Mouse (Mus musculus): Measurements from ENCODE around the gene Zfr2. TPM values are rescaled to one million over a fixed set of nuclear protein-coding genes. Genes with fewer than 3 reads are reported as not detected.

The Zfr2 gene
- polyA plus RNA-seq, 1 experiment from 2014 or later, result 5.0 TPM

GRCm38 (mm10) chr10:81272356-81272755, 39.4 kb downstream of the Zfr2 start:
- Histone ChIP-seq H3K4me3 (ENCODE audit: low read length) (no peak overlapping the region), H3K4me2 (ENCODE audit: low read depth, low read length) (no peak overlapping the region), H3K9me3 (ENCODE audit: control insufficient read depth, low read length) (no peaks in the 10 kb centered on the region), H3K36me3 (ENCODE audit: control insufficient read depth, insufficient read depth, low read length) (peaks cover 39% of the 10 kb centered on the region), H3K27ac (ENCODE audit: low read length) (no peak overlapping the region), H3K4me1 (replicated peaks; ENCODE audit: control insufficient read depth, insufficient read depth, low read length) (peaks cover 11% of the 10 kb centered on the region), H3K27me3 (ENCODE audit: control insufficient read depth, insufficient read depth, low read depth, low read length) (no peaks in the 10 kb centered on the region), H3K9ac (ENCODE audit: low read length) (no peak overlapping the region)
- 92% methylated on average over 21 of the region's 21 CpGs for WGBS
- ATAC-seq (ENCODE audit: low read depth), result no peak

GRCm38 (mm10) chr10:81273842-81274241, 40.9 kb downstream of the Zfr2 start:
- H3K9ac ChIP-seq (ENCODE audit: low read length), result no peak overlapping the region
- no peak overlapping the region for H3K4me3 ChIP-seq (ENCODE audit: low read length)
- H3K27ac ChIP-seq (ENCODE audit: low read length), result no peak overlapping the region
- no peak overlapping the region for H3K4me2 ChIP-seq (ENCODE audit: low read depth, low read length)
- WGBS, result 92% methylated on average over 19 of the region's 19 CpGs
- no peak for ATAC-seq (ENCODE audit: low read depth)
- peaks cover 39% of the 10 kb centered on the region for H3K36me3 ChIP-seq (ENCODE audit: control insufficient read depth, insufficient read depth, low read length)
- no peaks in the 10 kb centered on the region for H3K27me3 ChIP-seq (ENCODE audit: control insufficient read depth, insufficient read depth, low read depth, low read length)
- H3K9me3 ChIP-seq (ENCODE audit: control insufficient read depth, low read length), result no peaks in the 10 kb centered on the region
- peaks cover 7% of the 10 kb centered on the region for H3K4me1 ChIP-seq (replicated peaks; ENCODE audit: control insufficient read depth, insufficient read depth, low read length)

GRCm38 (mm10) chr10:81277676-81278075, 44.7 kb downstream of the Zfr2 start:
- H3K27me3 ChIP-seq (ENCODE audit: control insufficient read depth, insufficient read depth, low read depth, low read length), result peaks cover 7% of the 10 kb centered on the region; the same call in 1 of the 2 replicates
- H3K4me2 ChIP-seq (ENCODE audit: low read depth, low read length), result no peak overlapping the region
- H3K9ac ChIP-seq (ENCODE audit: low read length), result no peak overlapping the region
- H3K4me3 ChIP-seq (ENCODE audit: low read length), result no peak overlapping the region
- H3K9me3 ChIP-seq (ENCODE audit: control insufficient read depth, low read length), result no peaks in the 10 kb centered on the region
- H3K4me1 ChIP-seq (replicated peaks; ENCODE audit: control insufficient read depth, insufficient read depth, low read length), result peaks cover 4% of the 10 kb centered on the region; the same call in 1 of the 2 replicates
- WGBS, result 72% methylated on average over 22 of the region's 22 CpGs
- peaks cover 21% of the 10 kb centered on the region for H3K36me3 ChIP-seq (ENCODE audit: control insufficient read depth, insufficient read depth, low read length)
- no peak overlapping the region for H3K27ac ChIP-seq (ENCODE audit: low read length)
- no peak for ATAC-seq (ENCODE audit: low read depth)

GRCm38 (mm10) chr10:81279496-81279895, 46.5 kb downstream of the Zfr2 start:
- Histone ChIP-seq H3K36me3 (ENCODE audit: control insufficient read depth, insufficient read depth, low read length) (peaks cover 6% of the 10 kb centered on the region), H3K4me3 (ENCODE audit: low read length) (no peak overlapping the region), H3K27ac (ENCODE audit: low read length) (no peak overlapping the region), H3K27me3 (ENCODE audit: control insufficient read depth, insufficient read depth, low read depth, low read length) (peaks cover 22% of the 10 kb centered on the region), H3K4me1 (replicated peaks; ENCODE audit: control insufficient read depth, insufficient read depth, low read length) (peaks cover 4% of the 10 kb centered on the region; the same call in 1 of the 2 replicates), H3K9me3 (ENCODE audit: control insufficient read depth, low read length) (no peaks in the 10 kb centered on the region), H3K4me2 (ENCODE audit: low read depth, low read length) (no peak overlapping the region), H3K9ac (ENCODE audit: low read length) (peak overlapping the region; percentile 21; the same call in 1 of the 2 replicates)
- WGBS, result 32% methylated on average over 10 of the region's 10 CpGs
- ATAC-seq (ENCODE audit: low read depth), result peak; percentile 25; the same call in 1 of the 2 replicates

GRCm38 (mm10) chr10:81284189-81284588, 51.2 kb downstream of the Zfr2 start:
- H3K9me3 ChIP-seq (ENCODE audit: control insufficient read depth, low read length), result no peaks in the 10 kb centered on the region
- peaks cover 4% of the 10 kb centered on the region; the same call in 1 of the 2 replicates for H3K4me1 ChIP-seq (replicated peaks; ENCODE audit: control insufficient read depth, insufficient read depth, low read length)
- peak overlapping the region; percentile 78; the same call in 1 of the 2 replicates for H3K4me2 ChIP-seq (ENCODE audit: low read depth, low read length)
- no peak for ATAC-seq (ENCODE audit: low read depth)
- H3K4me3 ChIP-seq (ENCODE audit: low read length), result peak overlapping the region; percentile 58
- WGBS, result 31% methylated on average over 6 of the region's 6 CpGs
- H3K36me3 ChIP-seq (ENCODE audit: control insufficient read depth, insufficient read depth, low read length), result no peaks in the 10 kb centered on the region; the same call in 1 of the 2 replicates
- H3K27me3 ChIP-seq (ENCODE audit: control insufficient read depth, insufficient read depth, low read depth, low read length), result peaks cover 34% of the 10 kb centered on the region
- H3K9ac ChIP-seq (ENCODE audit: low read length), result peak overlapping the region; percentile 8; the same call in 1 of the 2 replicates
- H3K27ac ChIP-seq (ENCODE audit: low read length), result peak overlapping the region; percentile 56

GRCm38 (mm10) chr10:81284719-81285118, 51.8 kb downstream of the Zfr2 start:
- ATAC-seq (ENCODE audit: low read depth), result peak; percentile 62
- H3K4me3 ChIP-seq (ENCODE audit: low read length), result peak overlapping the region; percentile 58

GRCm38 (mm10) chr10:81285694-81286450, 52.9 kb downstream of the Zfr2 start:
- H3K4me2 ChIP-seq (ENCODE audit: low read depth, low read length), result peak overlapping the region; percentile 78
- peak overlapping the region; percentile 58 for H3K4me3 ChIP-seq (ENCODE audit: low read length)
- H3K27ac ChIP-seq (ENCODE audit: low read length), result peak overlapping the region; percentile 76
- WGBS, result under 1% methylated on average over 54 of the region's 54 CpGs
- ATAC-seq (ENCODE audit: low read depth), result peak; percentile 72
- peaks cover 7% of the 10 kb centered on the region for H3K4me1 ChIP-seq (replicated peaks; ENCODE audit: control insufficient read depth, insufficient read depth, low read length)
- H3K9ac ChIP-seq (ENCODE audit: low read length), result peak overlapping the region; percentile 68
- peaks cover 31% of the 10 kb centered on the region for H3K27me3 ChIP-seq (ENCODE audit: control insufficient read depth, insufficient read depth, low read depth, low read length)
- H3K36me3 ChIP-seq (ENCODE audit: control insufficient read depth, insufficient read depth, low read length), result no peaks in the 10 kb centered on the region; the same call in 1 of the 2 replicates
- H3K9me3 ChIP-seq (ENCODE audit: control insufficient read depth, low read length), result no peaks in the 10 kb centered on the region

More at GRCm38 (mm10) chr10:81284719-81285118, 51.8 kb downstream of the Zfr2 start:
- H3K9me3 ChIP-seq (ENCODE audit: control insufficient read depth, low read length), result no peaks in the 10 kb centered on the region
- H3K27me3 ChIP-seq (ENCODE audit: control insufficient read depth, insufficient read depth, low read depth, low read length), result peaks cover 34% of the 10 kb centered on the region
- peak overlapping the region; percentile 8 for H3K9ac ChIP-seq (ENCODE audit: low read length)
- 7% methylated on average over 17 of the region's 17 CpGs for WGBS
- peak overlapping the region; percentile 76 for H3K27ac ChIP-seq (ENCODE audit: low read length)
- H3K4me2 ChIP-seq (ENCODE audit: low read depth, low read length), result peak overlapping the region; percentile 78
- peaks cover 6% of the 10 kb centered on the region for H3K4me1 ChIP-seq (replicated peaks; ENCODE audit: control insufficient read depth, insufficient read depth, low read length)
- H3K36me3 ChIP-seq (ENCODE audit: control insufficient read depth, insufficient read depth, low read length), result no peaks in the 10 kb centered on the region; the same call in 1 of the 2 replicates

GRCm38 (mm10) chr10:81286586-81286985, 53.6 kb downstream of the Zfr2 start:
- Histone ChIP-seq H3K4me2 (ENCODE audit: low read depth, low read length) (no peak overlapping the region), H3K4me3 (ENCODE audit: low read length) (no peak overlapping the region), H3K9ac (ENCODE audit: low read length) (no peak overlapping the region), H3K27ac (ENCODE audit: low read length) (no peak overlapping the region), H3K4me1 (replicated peaks; ENCODE audit: control insufficient read depth, insufficient read depth, low read length) (peaks cover 10% of the 10 kb centered on the region), H3K36me3 (ENCODE audit: control insufficient read depth, insufficient read depth, low read length) (no peaks in the 10 kb centered on the region), H3K9me3 (ENCODE audit: control insufficient read depth, low read length) (no peaks in the 10 kb centered on the region), H3K27me3 (ENCODE audit: control insufficient read depth, insufficient read depth, low read depth, low read length) (peaks cover 31% of the 10 kb centered on the region)
- WGBS, result 28% methylated on average over 6 of the region's 6 CpGs
- ATAC-seq (ENCODE audit: low read depth), result no peak

- Histone ChIP-seq H3K27ac (ENCODE audit: low read length) (no peak overlapping the region; the same call in 1 of the 2 replicates), H3K9ac (ENCODE audit: low read length) (no peak overlapping the region), H3K4me2 (ENCODE audit: low read depth, low read length) (no peak overlapping the region), H3K9me3 (ENCODE audit: control insufficient read depth, low read length) (no peaks in the 10 kb centered on the region), H3K36me3 (ENCODE audit: control insufficient read depth, insufficient read depth, low read length) (no peaks in the 10 kb centered on the region), H3K4me1 (replicated peaks; ENCODE audit: control insufficient read depth, insufficient read depth, low read length) (peaks cover 13% of the 10 kb centered on the region), H3K27me3 (ENCODE audit: control insufficient read depth, insufficient read depth, low read depth, low read length) (peaks cover 31% of the 10 kb centered on the region), H3K4me3 (ENCODE audit: low read length) (no peak overlapping the region)
- WGBS, result 53% methylated on average over 8 of the region's 8 CpGs
- no peak for ATAC-seq (ENCODE audit: low read depth)
Observed at GRCm38 (mm10) chr10:81287513-81288157, 54.7 kb downstream of the Zfr2 start.

All from lung, embryonic 16.5 days (tissue).